Mouse (Mus musculus) hindbrain, embryonic 16.5 days (tissue): Measurements from ENCODE around the gene Gorasp2. TPM values are rescaled to one million over a fixed set of nuclear protein-coding genes. Genes with fewer than 3 reads are reported as not detected.
A peak's percentile ranks its signal among the peaks of the same experiment; 100 is the strongest.

Source experiments
- ATAC-seq: fragments of 200-750 bp; cut with Nextera tagmentation; 2 replicates; pipeline ENCODE4 v1.8.0; 2017; ENCODE audit warnings: moderate TSS enrichment, moderate library complexity
- H3K27ac ChIP-seq: fragments of 300-500 bp; sonication (generic); 2 replicates; pipeline ENCODE4 v1.5.1; 2014; ENCODE audit warnings: low read depth, mild to moderate bottlenecking, control low read depth, low read length, moderate library complexity
- H3K27me3 ChIP-seq: fragments of 300-500 bp; sonication (generic); replicated peaks from 2 replicates; pipeline ENCODE4 v1.6.1; 2014; ENCODE audit warnings: low read length; ENCODE audit not compliant: control insufficient read depth, insufficient read depth
- H3K36me3 ChIP-seq: fragments of 300-500 bp; sonication (generic); 2 replicates; pipeline ENCODE4 v1.6.1; 2014; ENCODE audit warnings: mild to moderate bottlenecking, low read length, moderate library complexity, mixed read lengths; ENCODE audit not compliant: control insufficient read depth, insufficient read depth
- H3K4me1 ChIP-seq: fragments of 300-500 bp; sonication (generic); 2 replicates; pipeline ENCODE4 v1.6.1; 2014; ENCODE audit warnings: low read depth, low read length; ENCODE audit not compliant: control insufficient read depth, insufficient read depth
- H3K4me2 ChIP-seq: fragments of 300-500 bp; sonication (generic); 2 replicates; pipeline ENCODE4 v1.6.1; 2014; ENCODE audit warnings: mild to moderate bottlenecking, low read length, control low read depth, moderate library complexity
- H3K4me3 ChIP-seq: fragments of 300-500 bp; sonication (generic); 2 replicates; pipeline ENCODE4 v1.5.1; 2014; ENCODE audit warnings: mild to moderate bottlenecking, low read length, control low read depth, moderate library complexity
- H3K9ac ChIP-seq: fragments of 300-500 bp; sonication (generic); 2 replicates; pipeline ENCODE4 v1.6.1; 2014; ENCODE audit warnings: low read depth, mild to moderate bottlenecking, control low read depth, low read length, moderate library complexity
- H3K9me3 ChIP-seq: fragments of 300-500 bp; sonication (generic); 2 replicates; pipeline ENCODE4 v1.6.1; 2014; ENCODE audit warnings: mild to moderate bottlenecking, low read length, moderate library complexity; ENCODE audit not compliant: control insufficient read depth
- WGBS: fragments of 180-500 bp; shearing (Covaris S2); extraction: QIAGEN DNeasy Blood & Tissue Kit; methylation state at CpG from one replicate; pipeline ENCODE4 v1.1.7; 2014; 5-methylcytosine and 5-hydroxymethylcytosine counted together
- polyA plus RNA-seq: library from polyadenylated mRNA; unstranded; fragments of >200 nt; fragmentation: Nextera tagmentation; extraction: Ambion mirVana; gene quantifications from 2 replicates; pipeline ENCODE4 v1.2.1, GENCODE M21; 2015

Gorasp2 gene
- polyA plus RNA-seq, 1 experiment from 2014 or later = 141 TPM

GRCm38 (mm10) chr2:70629339-70629761 is 32.0 kb upstream of the Gorasp2 start:
- Histone ChIP-seq H3K4me2 (peak overlapping the region; percentile 54), H3K9me3 (no peaks in the 10 kb centered on the region), H3K36me3 (no peaks in the 10 kb centered on the region), H3K4me1 (peaks cover 9% of the 10 kb centered on the region), H3K9ac (peak overlapping the region; percentile 36), H3K27ac (peak overlapping the region; percentile 60), H3K27me3 (no peaks in the 10 kb centered on the region), H3K4me3 (peak overlapping the region; percentile 29)
- 8% methylated on average over 10 of the region's 10 CpGs for WGBS
- peak; percentile 91 for ATAC-seq

GRCm38 (mm10) chr2:70629921-70630320 is 31.5 kb upstream of the Gorasp2 start:
- Histone ChIP-seq H3K9ac (no peak overlapping the region), H3K9me3 (no peaks in the 10 kb centered on the region), H3K4me1 (peaks cover 9% of the 10 kb centered on the region), H3K36me3 (no peaks in the 10 kb centered on the region), H3K27me3 (no peaks in the 10 kb centered on the region), H3K4me2 (peak overlapping the region; percentile 54), H3K27ac (no peak overlapping the region), H3K4me3 (peak overlapping the region; percentile 29)
- 75% methylated on average over 3 of the region's 3 CpGs for WGBS
- no peak for ATAC-seq

GRCm38 (mm10) chr2:70631321-70631720 is 30.1 kb upstream of the Gorasp2 start:
- H3K9ac ChIP-seq = no peak overlapping the region
- H3K9me3 ChIP-seq = no peaks in the 10 kb centered on the region
- no peak overlapping the region for H3K4me3 ChIP-seq
- H3K4me2 ChIP-seq = no peak overlapping the region
- 95% methylated on average over 1 of the region's 1 CpGs for WGBS
- H3K27me3 ChIP-seq = no peaks in the 10 kb centered on the region
- H3K27ac ChIP-seq = no peak overlapping the region
- H3K36me3 ChIP-seq = no peaks in the 10 kb centered on the region
- ATAC-seq = no peak
- peaks cover 9% of the 10 kb centered on the region for H3K4me1 ChIP-seq

- H3K36me3 ChIP-seq = no peaks in the 10 kb centered on the region
- ATAC-seq = no peak
- peaks cover 9% of the 10 kb centered on the region for H3K4me1 ChIP-seq
- H3K27me3 ChIP-seq = no peaks in the 10 kb centered on the region
- no peak overlapping the region for H3K4me2 ChIP-seq
- H3K9me3 ChIP-seq = no peaks in the 10 kb centered on the region
- H3K4me3 ChIP-seq = no peak overlapping the region
- H3K9ac ChIP-seq = no peak overlapping the region
- WGBS = 100% methylated on average over 1 of the region's 1 CpGs
- no peak overlapping the region for H3K27ac ChIP-seq
Measured at GRCm38 (mm10) chr2:70632412-70632811, 29.0 kb upstream of the Gorasp2 start.

- Histone ChIP-seq H3K9ac (no peak overlapping the region), H3K36me3 (no peaks in the 10 kb centered on the region)
Measured at GRCm38 (mm10) chr2:70634028-70634690, 27.2 kb upstream of the Gorasp2 start.

DNA sequence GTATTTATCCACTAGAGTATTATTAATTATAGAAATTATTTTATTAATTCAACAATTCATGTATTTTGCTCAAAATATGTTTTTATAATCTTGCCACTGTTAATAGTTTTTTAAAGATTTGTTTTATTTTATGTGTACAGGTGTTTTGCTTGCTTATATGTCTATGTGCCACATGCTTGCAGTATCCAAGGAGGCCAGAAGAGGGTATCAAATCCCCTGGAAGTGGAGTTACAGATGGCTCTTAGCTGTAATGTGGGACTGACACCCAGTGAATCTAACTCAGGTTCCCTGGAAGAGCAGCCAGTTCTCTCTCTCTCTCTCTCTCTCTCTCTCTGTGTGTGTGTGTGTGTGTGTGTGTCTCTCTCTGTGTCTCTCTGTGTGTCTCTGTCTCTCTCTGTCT is 20.4 kb upstream of the Gorasp2 start:
- Histone ChIP-seq H3K9me3 (no peaks in the 10 kb centered on the region), H3K4me2 (no peak overlapping the region), H3K27ac (no peak overlapping the region), H3K27me3 (no peaks in the 10 kb centered on the region), H3K9ac (no peak overlapping the region), H3K4me3 (no peak overlapping the region), H3K36me3 (no peaks in the 10 kb centered on the region), H3K4me1 (peaks cover 9% of the 10 kb centered on the region)
- ATAC-seq = no peak

More at GRCm38 (mm10) chr2:70634028-70634690, 27.2 kb upstream of the Gorasp2 start:
- ATAC-seq = no peak
- Histone ChIP-seq H3K27ac (no peak overlapping the region), H3K4me2 (no peak overlapping the region), H3K4me1 (peaks cover 8% of the 10 kb centered on the region), H3K4me3 (no peak overlapping the region), H3K27me3 (no peaks in the 10 kb centered on the region), H3K9me3 (no peaks in the 10 kb centered on the region)
- 86% methylated on average over 5 of the region's 5 CpGs for WGBS

GRCm38 (mm10) chr2:70642971-70643565 is 18.3 kb upstream of the Gorasp2 start:
- peak overlapping the region; percentile 44 for H3K27ac ChIP-seq
- peaks cover 9% of the 10 kb centered on the region for H3K4me1 ChIP-seq
- no peaks in the 10 kb centered on the region for H3K36me3 ChIP-seq
- H3K4me2 ChIP-seq = 0 out of 2 replicates have a peak overlapping the region, but pooled peaks have one; percentile 10
- H3K9me3 ChIP-seq = no peaks in the 10 kb centered on the region
- no peak for ATAC-seq
- 34% methylated on average over 16 of the region's 16 CpGs for WGBS
- no peak overlapping the region; the same call in 1 of the 2 replicates for H3K9ac ChIP-seq
- no peaks in the 10 kb centered on the region for H3K27me3 ChIP-seq
- no peak overlapping the region for H3K4me3 ChIP-seq

DNA sequence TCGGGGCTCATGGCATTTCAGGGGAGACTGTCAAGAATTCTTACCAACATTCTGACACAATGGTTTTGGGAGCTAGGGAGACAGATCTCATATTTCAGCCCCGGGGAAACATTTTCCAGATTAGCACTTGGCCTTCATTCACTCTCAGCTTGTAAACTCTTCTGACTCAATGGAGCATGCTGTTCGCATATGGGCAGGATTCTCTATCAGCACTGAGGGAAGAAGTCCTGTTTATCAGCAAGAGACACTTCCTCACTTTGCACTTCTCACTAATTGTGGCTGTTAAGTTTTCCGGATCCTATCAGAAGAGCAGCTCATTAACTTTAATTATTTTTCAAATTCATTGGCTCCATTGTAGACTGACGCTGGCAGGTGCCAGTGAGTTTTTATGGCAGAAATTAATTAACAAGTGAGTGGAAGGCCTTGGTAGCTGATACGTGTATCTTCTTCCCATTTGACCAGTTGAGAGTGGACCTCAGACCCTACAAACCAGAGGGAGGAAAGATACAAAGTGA is 16.1 kb upstream of the Gorasp2 start:
- H3K9me3 ChIP-seq = no peaks in the 10 kb centered on the region
- no peak overlapping the region for H3K4me2 ChIP-seq
- no peaks in the 10 kb centered on the region for H3K27me3 ChIP-seq
- H3K4me1 ChIP-seq = peaks cover 9% of the 10 kb centered on the region
- H3K9ac ChIP-seq = no peak overlapping the region
- H3K36me3 ChIP-seq = no peaks in the 10 kb centered on the region
- no peak for ATAC-seq
- 74% methylated on average over 6 of the region's 6 CpGs for WGBS
- no peak overlapping the region for H3K27ac ChIP-seq
- no peak overlapping the region for H3K4me3 ChIP-seq

DNA sequence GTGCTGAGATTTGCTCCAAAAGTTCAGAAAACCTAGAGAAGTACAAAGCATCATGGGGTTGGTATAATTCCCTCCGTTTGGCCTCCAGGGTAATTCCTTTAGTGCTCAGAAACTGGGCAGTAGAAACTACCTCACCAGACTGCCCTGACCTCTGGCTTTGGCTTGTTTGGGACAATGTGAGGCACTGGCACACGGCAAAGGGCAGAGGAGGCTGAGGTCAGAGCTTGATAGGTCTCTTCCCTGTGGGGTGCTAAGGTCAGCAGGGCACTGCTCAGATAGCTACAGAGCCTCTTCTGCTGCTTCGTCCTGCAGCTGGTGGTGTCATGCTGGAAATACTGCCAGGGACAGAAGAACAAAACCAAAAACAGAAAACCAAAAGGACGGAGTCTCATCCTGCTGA is 13.7 kb upstream of the Gorasp2 start:
- H3K4me3 ChIP-seq = no peak overlapping the region
- H3K36me3 ChIP-seq = no peaks in the 10 kb centered on the region
- H3K9ac ChIP-seq = no peak overlapping the region
- WGBS = 39% methylated on average over 4 of the region's 4 CpGs
- peaks cover 7% of the 10 kb centered on the region for H3K4me1 ChIP-seq
- H3K9me3 ChIP-seq = no peaks in the 10 kb centered on the region
- no peak for ATAC-seq
- no peaks in the 10 kb centered on the region for H3K27me3 ChIP-seq
- no peak overlapping the region for H3K27ac ChIP-seq
- H3K4me2 ChIP-seq = no peak overlapping the region
